Mouse (Mus musculus) hindbrain, embryonic 12.5 days (tissue): ENCODE measurements around the gene 4930455H04Rik. TPM values are rescaled to one million over a fixed set of nuclear protein-coding genes. Genes with fewer than 3 reads are reported as not detected.

Experiments used
- ATAC-seq: fragments of 200-750 bp; cut with Nextera tagmentation; 2 replicates; pipeline ENCODE4 v1.8.0; 2017; ENCODE audit warnings: moderate TSS enrichment; ENCODE audit not compliant: low FRiP score
- H3K27ac ChIP-seq: fragments of 300-500 bp; sonication (generic); 2 replicates; pipeline ENCODE4 v1.5.1; 2016; ENCODE audit warnings: mild to moderate bottlenecking
- H3K27me3 ChIP-seq: fragments of 300-500 bp; sonication (generic); 2 replicates; pipeline ENCODE4 v1.6.1; 2016; ENCODE audit warnings: mild to moderate bottlenecking
- H3K36me3 ChIP-seq: fragments of 300-500 bp; sonication (generic); 2 replicates; pipeline ENCODE4 v1.6.1; 2016; ENCODE audit warnings: mild to moderate bottlenecking
- H3K4me1 ChIP-seq: fragments of 300-500 bp; sonication (generic); 2 replicates; pipeline ENCODE4 v1.6.1; 2016
- H3K4me2 ChIP-seq: fragments of 300-500 bp; sonication (generic); replicated peaks from 2 replicates; pipeline ENCODE4 v1.6.1; 2016; ENCODE audit warnings: mild to moderate bottlenecking
- H3K4me3 ChIP-seq: fragments of 300-500 bp; sonication (generic); 2 replicates; pipeline ENCODE4 v1.5.1; 2016; ENCODE audit warnings: mild to moderate bottlenecking
- H3K9ac ChIP-seq: fragments of 300-500 bp; sonication (generic); 2 replicates; pipeline ENCODE4 v1.6.1; 2016; ENCODE audit warnings: mild to moderate bottlenecking, moderate library complexity
- H3K9me3 ChIP-seq: fragments of 300-500 bp; sonication (generic); replicated peaks from 2 replicates; pipeline ENCODE4 v1.6.1; 2016; ENCODE audit warnings: mild to moderate bottlenecking
- WGBS: fragments of 180-500 bp; shearing (Covaris S2); methylation state at CpG from one replicate; pipeline ENCODE4 v1.1.7; 2016; 5-methylcytosine and 5-hydroxymethylcytosine counted together
- polyA plus RNA-seq: library from polyadenylated mRNA; unstranded; fragments of >200 nt; fragmentation: Nextera tagmentation; extraction: Ambion mirVana; gene quantifications from 2 replicates; pipeline ENCODE4 v1.2.1, GENCODE M21; 2016

Gene 4930455H04Rik
- polyA plus RNA-seq, 1 experiment from 2014 or later = not detected

DNA sequence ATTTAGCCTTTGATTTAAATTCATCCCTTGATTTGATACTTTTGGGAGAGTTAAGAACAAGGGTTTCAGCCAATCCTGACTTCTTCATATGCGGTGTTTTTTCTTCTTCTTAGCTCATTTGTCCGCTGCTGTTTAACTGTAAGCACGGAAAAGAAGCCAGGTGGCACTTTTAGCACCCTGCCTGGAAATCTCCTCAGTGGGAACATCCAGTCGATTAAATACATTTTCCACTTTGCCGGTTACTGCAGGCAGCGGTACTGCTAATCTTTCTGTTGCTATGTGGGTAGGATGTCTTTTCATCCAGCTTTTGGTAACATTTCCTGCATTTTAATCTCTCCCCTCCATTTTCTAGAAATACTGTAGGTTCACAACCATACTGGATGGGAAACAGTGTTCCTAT is 39.3 kb downstream of the 4930455H04Rik start:
- Histone ChIP-seq H3K4me3 (no peak overlapping the region), H3K4me1 (peaks cover 1% of the 10 kb centered on the region; the same call in 1 of the 2 replicates), H3K4me2 (no peak overlapping the region), H3K9me3 (no peaks in the 10 kb centered on the region), H3K9ac (no peak overlapping the region), H3K27ac (no peak overlapping the region), H3K36me3 (no peaks in the 10 kb centered on the region), H3K27me3 (peaks cover 8% of the 10 kb centered on the region)
- 87% methylated on average over 6 of the region's 6 CpGs for WGBS
- no peak for ATAC-seq

DNA sequence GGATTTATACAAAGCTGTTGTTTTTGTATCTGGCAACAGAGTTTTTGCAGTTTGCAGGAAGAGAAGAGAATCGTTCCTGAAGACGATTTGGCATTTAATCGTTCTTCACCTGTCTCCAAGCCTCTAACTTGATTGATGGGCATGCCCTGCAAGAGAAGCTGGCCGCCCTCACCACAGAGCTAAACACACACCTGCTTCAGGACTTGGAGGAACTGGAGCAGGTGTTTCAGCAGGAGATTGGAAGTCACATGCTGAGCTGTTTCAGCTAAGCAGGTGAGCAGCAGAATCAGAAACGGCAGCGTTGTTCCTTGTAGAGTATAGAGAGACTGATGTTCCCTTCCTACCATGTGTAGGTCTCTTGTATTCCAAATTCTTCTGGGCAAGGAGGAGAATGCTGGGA is 42.1 kb downstream of the 4930455H04Rik start:
- ATAC-seq = no peak
- Histone ChIP-seq H3K36me3 (no peaks in the 10 kb centered on the region), H3K4me3 (no peak overlapping the region), H3K4me2 (no peak overlapping the region), H3K27me3 (peaks cover under 1% of the 10 kb centered on the region), H3K9me3 (no peaks in the 10 kb centered on the region), H3K9ac (no peak overlapping the region), H3K27ac (no peak overlapping the region), H3K4me1 (no peaks in the 10 kb centered on the region)
- 73% methylated on average over 6 of the region's 6 CpGs for WGBS

DNA sequence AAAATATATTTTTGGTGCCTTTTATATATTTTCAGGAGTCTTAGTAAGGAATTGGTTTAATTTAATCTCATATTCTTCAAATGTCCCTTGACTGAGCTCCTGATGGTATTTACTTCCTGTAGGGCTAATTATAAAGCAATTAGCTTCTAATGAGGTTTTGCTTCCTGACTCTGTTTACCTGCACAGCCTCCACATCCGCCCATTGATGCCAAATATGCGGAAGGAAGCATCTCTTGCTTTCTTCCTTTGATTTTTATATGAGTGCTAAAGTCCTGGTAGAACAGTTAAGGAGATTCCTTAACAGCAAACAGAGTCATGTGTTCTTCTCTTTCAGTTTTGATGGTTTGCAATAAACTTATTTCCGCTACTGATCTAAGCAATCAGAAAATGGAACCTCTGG is 52.3 kb downstream of the 4930455H04Rik start:
- H3K27me3 ChIP-seq = no peaks in the 10 kb centered on the region

DNA sequence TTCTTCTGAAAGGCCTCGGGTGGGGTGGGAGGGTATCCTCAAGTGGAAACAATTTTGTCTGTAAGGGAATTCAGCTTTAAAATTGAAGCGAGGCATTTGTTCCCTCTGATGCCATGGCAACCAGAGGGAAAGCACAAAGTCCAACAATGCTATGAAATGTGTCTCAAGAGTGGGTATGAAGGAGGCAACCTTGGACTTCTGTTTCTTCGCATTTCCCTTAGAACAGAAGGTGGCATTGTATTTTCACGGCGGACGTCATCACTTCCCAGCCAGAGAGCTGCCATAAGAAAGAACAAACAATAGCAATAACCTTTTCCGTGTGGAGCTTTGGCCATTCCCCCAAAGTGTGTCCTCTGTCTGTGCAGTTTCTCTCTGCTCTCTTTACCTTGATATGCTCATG is 53.8 kb downstream of the 4930455H04Rik start:
- ATAC-seq = no peak
- H3K4me2 ChIP-seq = no peak overlapping the region
- H3K4me3 ChIP-seq = no peak overlapping the region
- no peaks in the 10 kb centered on the region for H3K4me1 ChIP-seq
- no peaks in the 10 kb centered on the region; the same call in 1 of the 2 replicates for H3K9me3 ChIP-seq
- no peaks in the 10 kb centered on the region for H3K27me3 ChIP-seq
- 49% methylated on average over 7 of the region's 7 CpGs for WGBS
- no peaks in the 10 kb centered on the region for H3K36me3 ChIP-seq
- H3K27ac ChIP-seq = no peak overlapping the region
- no peak overlapping the region for H3K9ac ChIP-seq

More for the DNA sequence above, 52.3 kb downstream of the 4930455H04Rik start:
- H3K36me3 ChIP-seq = no peaks in the 10 kb centered on the region
- H3K4me3 ChIP-seq = no peak overlapping the region
- no peak overlapping the region for H3K9ac ChIP-seq
- WGBS = 97% methylated on average over 3 of the region's 3 CpGs
- no peak for ATAC-seq
- no peaks in the 10 kb centered on the region for H3K4me1 ChIP-seq
- no peak overlapping the region for H3K4me2 ChIP-seq
- no peaks in the 10 kb centered on the region; the same call in 1 of the 2 replicates for H3K9me3 ChIP-seq
- no peak overlapping the region for H3K27ac ChIP-seq

DNA sequence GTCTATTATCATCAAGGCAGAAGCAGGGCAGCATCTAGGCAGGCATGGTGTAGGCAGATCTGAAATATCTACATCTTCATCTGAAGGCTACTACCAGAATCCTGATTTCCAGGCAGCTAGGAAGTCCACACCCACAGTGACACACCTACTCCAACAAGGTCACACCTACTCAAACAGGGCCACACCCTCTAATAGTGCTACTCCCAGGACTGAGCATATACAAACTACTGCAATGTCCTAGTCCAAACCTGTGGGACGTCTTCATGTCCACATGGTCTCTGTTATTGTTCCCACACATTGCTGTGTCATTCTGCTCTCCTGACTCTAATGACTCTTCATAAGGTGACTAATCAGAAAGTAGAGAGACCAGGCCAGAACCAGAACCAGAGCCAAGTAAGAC is 56.0 kb downstream of the 4930455H04Rik start:
- no peak overlapping the region for H3K9ac ChIP-seq
- no peaks in the 10 kb centered on the region for H3K36me3 ChIP-seq
- H3K4me1 ChIP-seq = no peaks in the 10 kb centered on the region
- H3K9me3 ChIP-seq = no peaks in the 10 kb centered on the region
- H3K27me3 ChIP-seq = no peaks in the 10 kb centered on the region
- no peak for ATAC-seq
- WGBS = 89% methylated on average over 1 of the region's 1 CpGs
- H3K27ac ChIP-seq = no peak overlapping the region
- no peak overlapping the region for H3K4me2 ChIP-seq
- no peak overlapping the region for H3K4me3 ChIP-seq

DNA sequence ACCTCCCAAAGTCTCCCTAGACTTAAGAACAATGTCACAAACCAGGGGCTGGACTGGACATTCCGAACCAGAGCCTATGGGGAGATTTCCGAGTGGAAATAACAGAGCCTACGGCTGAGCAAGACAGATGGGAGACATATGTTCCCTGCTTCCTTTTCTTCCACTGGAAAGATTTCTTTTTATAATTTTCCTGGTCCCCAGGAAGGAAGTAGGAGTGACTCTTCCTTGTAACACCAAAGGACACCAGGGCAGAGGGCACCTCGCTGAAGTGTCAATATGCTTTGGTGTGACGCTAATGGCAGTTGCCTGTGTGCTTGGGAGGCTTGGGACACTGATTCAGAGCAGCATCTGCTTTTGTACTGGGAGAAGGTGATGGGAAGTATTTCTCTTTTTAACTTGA is 56.5 kb downstream of the 4930455H04Rik start:
- Histone ChIP-seq H3K9me3 (no peaks in the 10 kb centered on the region), H3K27ac (no peak overlapping the region), H3K9ac (no peak overlapping the region), H3K36me3 (no peaks in the 10 kb centered on the region), H3K4me1 (no peaks in the 10 kb centered on the region), H3K4me2 (no peak overlapping the region), H3K4me3 (no peak overlapping the region), H3K27me3 (no peaks in the 10 kb centered on the region)
- 76% methylated on average over 5 of the region's 5 CpGs for WGBS
- ATAC-seq = no peak

DNA sequence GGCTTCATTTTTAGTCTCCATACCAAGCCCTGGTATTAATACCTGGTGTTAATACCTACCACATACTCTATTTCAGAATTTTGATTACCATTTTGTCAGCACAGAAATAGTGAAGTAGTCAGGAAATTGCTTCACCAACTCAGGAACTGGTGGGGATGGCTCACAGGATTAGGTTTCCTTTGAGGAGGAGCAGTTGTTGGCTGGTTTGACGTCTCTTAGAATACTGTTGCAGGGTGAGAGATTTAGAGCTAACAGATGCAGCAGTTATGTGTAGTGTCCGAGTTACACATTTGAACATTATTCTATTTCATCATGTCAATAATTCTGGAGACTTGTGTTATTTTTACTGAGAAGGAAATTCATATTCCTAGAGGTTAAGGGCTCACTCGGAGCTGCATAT is 57.4 kb downstream of the 4930455H04Rik start:
- Histone ChIP-seq H3K27me3 (no peaks in the 10 kb centered on the region), H3K9ac (no peak overlapping the region), H3K27ac (no peak overlapping the region), H3K36me3 (no peaks in the 10 kb centered on the region), H3K4me1 (no peaks in the 10 kb centered on the region), H3K4me2 (no peak overlapping the region), H3K9me3 (no peaks in the 10 kb centered on the region), H3K4me3 (no peak overlapping the region)
- 88% methylated on average over 3 of the region's 3 CpGs for WGBS
- no peak for ATAC-seq

Other genes starting within 250 kb of the 4930455H04Rik start
- 18.6 and 21.0 TPM in 2 replicates for gene Agl, start 160.1 kb upstream of the 4930455H04Rik start, polyA plus RNA-seq
- 6.0 and 10.2 TPM in 2 replicates for gene Frrs1, start 108.8 kb upstream of the 4930455H04Rik start, polyA plus RNA-seq
- gene Palmd, start 720 bp downstream of the 4930455H04Rik start, polyA plus RNA-seq = 6.9 and 8.9 TPM in 2 replicates